Mouse (Mus musculus) midbrain, embryonic 11.5 days (tissue): ENCODE measurements around the gene Slc43a3. TPM values are rescaled to one million over a fixed set of nuclear protein-coding genes. Genes with fewer than 3 reads are reported as not detected.

Experiments used
- ATAC-seq: fragments of 200-750 bp; cut with Nextera tagmentation; 2 replicates; pipeline ENCODE4 v1.8.0; 2017; ENCODE audit warnings: moderate TSS enrichment, moderate library complexity; ENCODE audit not compliant: low FRiP score
- DNase-seq: peaks from one replicate; pipeline ENCODE4 v3.0.0; 2015; ENCODE audit warnings: low spot score; ENCODE audit errors: missing footprints
- H3K27ac ChIP-seq: fragments of 300-500 bp; sonication (generic); 2 replicates; pipeline ENCODE4 v1.5.1; 2014; ENCODE audit warnings: low read depth, low read length
- H3K27me3 ChIP-seq: fragments of 300-500 bp; sonication (generic); 2 replicates; pipeline ENCODE4 v1.6.1; 2014; ENCODE audit warnings: mild to moderate bottlenecking, low read length, moderate library complexity, mixed read lengths; ENCODE audit not compliant: control insufficient read depth, insufficient read depth
- H3K36me3 ChIP-seq: fragments of 300-500 bp; sonication (generic); 2 replicates; pipeline ENCODE4 v1.6.1; 2014; ENCODE audit warnings: mild to moderate bottlenecking, low read length, moderate library complexity, mixed read lengths; ENCODE audit not compliant: control insufficient read depth, insufficient read depth
- H3K4me1 ChIP-seq: fragments of 300-500 bp; sonication (generic); 2 replicates; pipeline ENCODE4 v1.6.1; 2014; ENCODE audit warnings: low read length; ENCODE audit not compliant: control insufficient read depth, insufficient read depth
- H3K4me2 ChIP-seq: fragments of 300-500 bp; sonication (generic); 2 replicates; pipeline ENCODE4 v1.6.1; 2014; ENCODE audit warnings: mild to moderate bottlenecking, moderate library complexity
- H3K4me3 ChIP-seq: fragments of 300-500 bp; sonication (generic); 2 replicates; pipeline ENCODE4 v1.5.1; 2014; ENCODE audit warnings: low read depth, low read length
- H3K9ac ChIP-seq: fragments of 300-500 bp; sonication (generic); 2 replicates; pipeline ENCODE4 v1.6.1; 2014; ENCODE audit warnings: low read length
- H3K9me3 ChIP-seq: fragments of 300-500 bp; sonication (generic); 2 replicates; pipeline ENCODE4 v1.6.1; 2016; ENCODE audit warnings: low read length; ENCODE audit not compliant: control insufficient read depth
- WGBS: fragments of 180-500 bp; shearing (Covaris S2); extraction: QIAGEN DNeasy Blood & Tissue Kit; methylation state at CpG from one replicate; pipeline ENCODE4 v1.1.7; 2014; 5-methylcytosine and 5-hydroxymethylcytosine counted together
- microRNA-seq: library from miRNA; unstranded; fragments of <30 nt; microRNA quantifications from one replicate; pipeline ENCODE4, GENCODE M21; 2017
- polyA plus RNA-seq: library from polyadenylated mRNA; unstranded; fragments of >200 nt; fragmentation: Nextera tagmentation; extraction: Ambion mirVana; gene quantifications from 2 replicates; pipeline ENCODE4 v1.2.1, GENCODE M21; 2014

Slc43a3 gene
- polyA plus RNA-seq, 1 experiment from 2014 or later, result 17.6 TPM

- WGBS, result 87% methylated on average over 3 of the region's 3 CpGs
- no peaks in the 10 kb centered on the region for H3K4me1 ChIP-seq
Observed at GRCm38 (mm10) chr2:84999486-85000181, 63.3 kb downstream of the Slc43a3 start.

DNA sequence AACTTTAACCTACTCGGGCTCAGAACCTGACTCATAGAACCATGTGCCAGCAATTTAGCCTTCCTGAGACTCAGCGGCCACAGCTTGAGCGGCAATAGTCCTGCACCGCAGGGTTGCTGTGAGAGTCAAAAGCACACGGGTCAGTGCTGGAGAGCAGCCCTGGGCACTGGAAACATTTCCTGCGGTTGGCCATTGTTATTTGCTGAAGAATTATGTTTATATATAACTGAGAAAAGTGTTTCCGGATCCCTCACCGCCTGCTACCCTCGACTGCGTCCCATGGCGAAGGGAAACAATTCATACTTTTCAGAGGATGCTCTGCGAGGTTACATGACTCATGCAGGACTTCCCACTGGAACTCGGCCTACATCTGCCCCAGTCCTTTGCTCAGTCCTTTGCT is 65.1 kb downstream of the Slc43a3 start:
- H3K36me3 ChIP-seq, result no peaks in the 10 kb centered on the region
- no peak overlapping the region for H3K9ac ChIP-seq
- DNase-seq, result no peak
- no peak for ATAC-seq
- H3K27ac ChIP-seq, result no peak overlapping the region
- H3K4me3 ChIP-seq, result no peak overlapping the region
- no peaks in the 10 kb centered on the region for H3K4me1 ChIP-seq
- 68% methylated on average over 13 of the region's 13 CpGs for WGBS
- H3K9me3 ChIP-seq, result no peaks in the 10 kb centered on the region
- no peak overlapping the region for H3K4me2 ChIP-seq
- no peaks in the 10 kb centered on the region for H3K27me3 ChIP-seq

More at GRCm38 (mm10) chr2:84999486-85000181, 63.3 kb downstream of the Slc43a3 start:
- Histone ChIP-seq H3K27ac (no peak overlapping the region), H3K9me3 (no peaks in the 10 kb centered on the region), H3K36me3 (no peaks in the 10 kb centered on the region), H3K27me3 (no peaks in the 10 kb centered on the region), H3K4me2 (no peak overlapping the region), H3K4me3 (no peak overlapping the region), H3K9ac (no peak overlapping the region)
- no peak for ATAC-seq
- no peak for DNase-seq

DNA sequence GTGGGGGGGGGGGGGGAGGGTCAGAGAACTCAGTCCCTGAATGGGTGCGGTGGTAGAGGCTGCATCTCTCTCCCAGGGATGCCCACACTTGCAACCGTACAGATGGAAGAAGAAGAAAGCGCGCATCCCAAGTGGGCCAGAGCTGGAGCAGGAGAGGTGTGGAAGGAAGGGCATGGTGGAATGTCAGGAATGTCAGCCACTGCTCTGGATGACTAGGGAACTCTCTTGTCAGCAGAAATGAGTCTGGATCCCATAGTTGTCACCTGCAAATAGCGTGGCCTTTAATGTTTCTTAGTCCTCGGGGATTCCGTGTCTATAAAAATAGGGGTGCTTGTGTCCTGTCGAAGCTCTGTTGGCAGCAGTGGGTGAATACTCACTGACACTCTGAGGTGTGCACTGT is 66.2 kb downstream of the Slc43a3 start:
- ATAC-seq (no peak), DNase-seq (no peak)
- no peaks in the 10 kb centered on the region for H3K36me3 ChIP-seq
- H3K9ac ChIP-seq, result no peak overlapping the region
- no peak overlapping the region for H3K4me3 ChIP-seq
- no peaks in the 10 kb centered on the region for H3K27me3 ChIP-seq
- no peak overlapping the region for H3K4me2 ChIP-seq
- no peak overlapping the region for H3K27ac ChIP-seq
- WGBS, result 89% methylated on average over 8 of the region's 8 CpGs
- H3K9me3 ChIP-seq, result no peaks in the 10 kb centered on the region
- no peaks in the 10 kb centered on the region for H3K4me1 ChIP-seq

DNA sequence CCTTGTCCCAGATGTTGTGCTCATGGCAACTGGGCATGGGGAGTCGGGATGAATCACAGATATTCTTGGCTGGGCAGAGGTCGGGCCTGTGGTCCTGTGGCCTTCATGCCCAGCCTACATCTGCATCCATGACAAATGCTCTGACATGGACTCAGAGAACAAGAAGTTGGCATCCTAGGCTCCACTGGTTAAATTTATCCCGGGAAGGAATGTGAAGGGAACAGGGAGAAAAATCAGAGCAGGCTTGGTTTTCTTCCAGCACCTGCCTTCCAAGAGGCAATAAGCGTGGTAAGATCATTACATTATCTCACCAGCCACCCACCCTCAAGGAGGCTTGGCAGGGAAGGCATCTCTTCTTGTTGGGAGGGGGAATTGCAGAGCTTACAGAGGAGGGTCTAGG is 68.0 kb downstream of the Slc43a3 start:
- Histone ChIP-seq H3K9ac (no peak overlapping the region), H3K9me3 (no peaks in the 10 kb centered on the region), H3K4me2 (no peak overlapping the region), H3K36me3 (no peaks in the 10 kb centered on the region), H3K27ac (no peak overlapping the region), H3K4me1 (no peaks in the 10 kb centered on the region), H3K27me3 (no peaks in the 10 kb centered on the region), H3K4me3 (no peak overlapping the region)
- ATAC-seq, result no peak
- 87% methylated on average over 4 of the region's 4 CpGs for WGBS
- DNase-seq, result no peak

- H3K4me1 ChIP-seq, result no peaks in the 10 kb centered on the region
- H3K9ac ChIP-seq, result no peak overlapping the region
- H3K4me2 ChIP-seq, result no peak overlapping the region
- H3K4me3 ChIP-seq, result no peak overlapping the region
- ATAC-seq (no peak), DNase-seq (no peak)
- no peak overlapping the region for H3K27ac ChIP-seq
- H3K9me3 ChIP-seq, result no peaks in the 10 kb centered on the region
- no peaks in the 10 kb centered on the region for H3K27me3 ChIP-seq
- H3K36me3 ChIP-seq, result no peaks in the 10 kb centered on the region
- 84% methylated on average over 7 of the region's 7 CpGs for WGBS
Observed at GRCm38 (mm10) chr2:85006600-85006999, 70.2 kb downstream of the Slc43a3 start.

DNA sequence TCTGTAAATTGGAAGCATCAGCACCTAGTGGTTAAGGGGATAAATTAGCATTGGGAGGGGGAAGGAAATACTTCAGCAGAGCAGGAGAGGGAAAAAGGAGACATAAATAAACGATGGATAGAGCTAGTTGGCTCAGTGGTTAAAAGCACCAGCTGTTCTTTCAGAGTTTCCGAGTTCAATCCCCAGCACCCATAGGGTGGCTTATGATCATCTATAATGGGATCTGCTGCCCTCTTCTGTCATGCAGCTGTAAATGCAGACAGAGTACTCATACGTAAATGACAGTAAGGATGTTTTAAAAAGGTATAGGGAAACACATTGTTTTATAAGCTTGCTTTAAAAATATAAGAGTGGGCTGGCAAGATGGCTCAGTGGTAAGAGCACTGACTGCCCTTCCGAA is 71.3 kb downstream of the Slc43a3 start:
- no peaks in the 10 kb centered on the region for H3K27me3 ChIP-seq
- peak; percentile 47; the same call in 1 of the 2 replicates for ATAC-seq
- H3K27ac ChIP-seq, result no peak overlapping the region
- no peak overlapping the region for H3K4me2 ChIP-seq
- no peaks in the 10 kb centered on the region for H3K9me3 ChIP-seq
- no peak overlapping the region for H3K4me3 ChIP-seq
- no peaks in the 10 kb centered on the region for H3K36me3 ChIP-seq
- no peak overlapping the region for H3K9ac ChIP-seq
- H3K4me1 ChIP-seq, result no peaks in the 10 kb centered on the region
- WGBS, result 21% methylated on average over 4 of the region's 4 CpGs
- DNase-seq, result peak; percentile 87

Small RNA genes within 50 kb of the gene (microRNA-seq; reads per million reads assigned to microRNA genes)
- gene Gm24332, result not detected

Other genes with a start within 250 kb of the Slc43a3 start
- 22.4 and 23.9 TPM in 2 replicates for gene Zdhhc5, start 221.4 kb upstream of the Slc43a3 start, polyA plus RNA-seq
- 54.4 and 57.0 TPM in 2 replicates for gene Clp1, start 209.2 kb upstream of the Slc43a3 start, polyA plus RNA-seq
- gene Ypel4, start 202.5 kb upstream of the Slc43a3 start, polyA plus RNA-seq, result 13.6 and 14.2 TPM in 2 replicates
- 4.5 and 6.5 TPM in 2 replicates for gene Gm19426, start 192.9 kb upstream of the Slc43a3 start, polyA plus RNA-seq
- gene Serping1, start 161.1 kb upstream of the Slc43a3 start, polyA plus RNA-seq, result 37.0 and 39.2 TPM in 2 replicates
- 39.4 and 39.5 TPM in 2 replicates for gene Ube2l6, start 137.8 kb upstream of the Slc43a3 start, polyA plus RNA-seq
- gene Smtnl1, start 113.9 kb upstream of the Slc43a3 start, polyA plus RNA-seq, result 0.15 TPM in 1 of 2 replicates, not detected in the other
- 38.1 and 43.1 TPM in 2 replicates for gene Timm10, start 109.6 kb upstream of the Slc43a3 start, polyA plus RNA-seq
- 16.3 and 18.6 TPM in 2 replicates for gene Slc43a1, start 97.7 kb upstream of the Slc43a3 start, polyA plus RNA-seq
- gene Rtn4rl2, start 49.9 kb upstream of the Slc43a3 start, polyA plus RNA-seq, result 1.4 and 1.6 TPM in 2 replicates
- 0.22 and 0.52 TPM in 2 replicates for gene Prg2, start 43.9 kb downstream of the Slc43a3 start, polyA plus RNA-seq
- not detected in 2 replicates for gene Prg3, start 51.6 kb downstream of the Slc43a3 start, polyA plus RNA-seq
- gene Ssrp1, start 100.7 kb downstream of the Slc43a3 start, polyA plus RNA-seq, result 345 and 352 TPM in 2 replicates
- gene P2rx3, start 100.9 kb downstream of the Slc43a3 start, polyA plus RNA-seq, result 2.8 and 3.0 TPM in 2 replicates
- gene Tnks1bp1, start 111.4 kb downstream of the Slc43a3 start, polyA plus RNA-seq, result 8.1 and 9.6 TPM in 2 replicates
- 29.8 and 29.9 TPM in 2 replicates for gene Aplnr, start 199.6 kb downstream of the Slc43a3 start, polyA plus RNA-seq